Mouse (Mus musculus): ENCODE measurements at regions not wholly inside any gene's neighbourhood (a gene's known extent, or its start where the extent isn't known, plus 50 kb on each side); places are given as distances from the start of the nearest gene placed in this dataset.

DNA sequence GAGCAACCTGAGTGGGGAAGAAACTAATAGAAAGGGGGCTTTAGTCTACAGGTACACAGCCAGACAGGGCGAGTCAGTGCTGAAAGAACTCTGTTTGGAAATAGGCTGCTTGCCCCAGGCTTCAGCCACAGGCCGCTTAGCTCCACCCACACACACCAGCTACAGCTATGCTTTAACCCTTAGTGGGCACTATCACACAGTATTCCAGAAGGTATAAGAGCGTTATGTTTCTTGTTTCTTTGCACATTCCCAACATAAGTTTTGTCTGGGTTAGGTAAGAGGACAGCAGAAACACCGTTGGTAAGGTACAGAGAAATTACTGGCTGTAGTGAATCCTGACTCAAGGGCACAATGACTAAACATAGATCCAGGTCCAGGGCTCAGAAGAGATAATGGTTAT is 165.8 kb downstream of the Spry2 start:
- H3K9me3 ChIP-seq (ENCODE audit: control insufficient read depth, low read length): no peaks in the 10 kb centered on the region
- no peaks in the 10 kb centered on the region for H3K27me3 ChIP-seq (ENCODE audit: control insufficient read depth, insufficient read depth, low read length)
- no peak for ATAC-seq (ENCODE audit: low FRiP score, low read depth)
- H3K4me3 ChIP-seq (replicated peaks; ENCODE audit: low read length): no peak overlapping the region
- no peak for DNase-seq (ENCODE audit: low spot score)
- peaks cover 33% of the 10 kb centered on the region for H3K4me1 ChIP-seq (ENCODE audit: control insufficient read depth, insufficient read depth, low read length)
- 11% methylated on average over 4 of the region's 4 CpGs for WGBS
- no peak for TF ChIP-seq POLR2A (IDR thresholded peaks at IDR 0.05; ENCODE audit: borderline replicate concordance, extremely low read depth, insufficient read depth, insufficient read length)
- no peaks in the 10 kb centered on the region for H3K36me3 ChIP-seq (ENCODE audit: control insufficient read depth, insufficient read depth, low read length)
- H3K9ac ChIP-seq (ENCODE audit: low read depth, low read length, severe bottlenecking): no peak overlapping the region
- H3K4me2 ChIP-seq (replicated peaks; ENCODE audit: low read depth, low read length, severe bottlenecking): no peak overlapping the region
- H3K27ac ChIP-seq (replicated peaks; ENCODE audit: low read depth, low read length): no peak overlapping the region

DNA sequence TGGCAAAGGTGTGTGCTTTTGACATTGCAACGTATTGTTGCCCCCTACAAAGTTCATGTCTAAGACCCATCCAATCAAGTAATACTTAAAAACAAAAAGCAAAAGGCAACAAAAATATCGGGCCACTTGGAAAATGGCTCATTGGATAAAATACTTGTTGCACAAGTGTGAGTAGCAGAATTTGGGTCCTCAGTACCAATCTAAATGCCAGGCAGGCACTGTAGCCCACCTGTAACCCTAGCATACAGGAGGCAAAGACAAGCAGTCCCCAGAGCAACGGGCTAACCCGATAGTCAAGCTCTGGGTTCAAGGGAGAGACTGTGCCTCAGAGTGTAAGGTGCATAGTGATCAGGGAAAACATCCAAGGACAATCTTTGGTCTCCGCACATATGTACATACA is 167.8 kb downstream of the Spry2 start:
- no peak overlapping the region for H3K4me3 ChIP-seq (replicated peaks; ENCODE audit: low read length)
- no peak for ATAC-seq (ENCODE audit: low FRiP score, low read depth)
- no peak overlapping the region for H3K27ac ChIP-seq (replicated peaks; ENCODE audit: low read depth, low read length)
- no peak for TF ChIP-seq POLR2A (IDR thresholded peaks at IDR 0.05; ENCODE audit: borderline replicate concordance, extremely low read depth, insufficient read depth, insufficient read length)
- H3K9ac ChIP-seq (ENCODE audit: low read depth, low read length, severe bottlenecking): no peak overlapping the region
- WGBS: 92% methylated on average over 5 of the region's 5 CpGs
- DNase-seq (ENCODE audit: low spot score): no peak
- H3K4me1 ChIP-seq (ENCODE audit: control insufficient read depth, insufficient read depth, low read length): peaks cover 28% of the 10 kb centered on the region
- no peaks in the 10 kb centered on the region for H3K27me3 ChIP-seq (ENCODE audit: control insufficient read depth, insufficient read depth, low read length)
- no peaks in the 10 kb centered on the region for H3K9me3 ChIP-seq (ENCODE audit: control insufficient read depth, low read length)
- H3K4me2 ChIP-seq (replicated peaks; ENCODE audit: low read depth, low read length, severe bottlenecking): no peak overlapping the region
- no peaks in the 10 kb centered on the region for H3K36me3 ChIP-seq (ENCODE audit: control insufficient read depth, insufficient read depth, low read length)

DNA sequence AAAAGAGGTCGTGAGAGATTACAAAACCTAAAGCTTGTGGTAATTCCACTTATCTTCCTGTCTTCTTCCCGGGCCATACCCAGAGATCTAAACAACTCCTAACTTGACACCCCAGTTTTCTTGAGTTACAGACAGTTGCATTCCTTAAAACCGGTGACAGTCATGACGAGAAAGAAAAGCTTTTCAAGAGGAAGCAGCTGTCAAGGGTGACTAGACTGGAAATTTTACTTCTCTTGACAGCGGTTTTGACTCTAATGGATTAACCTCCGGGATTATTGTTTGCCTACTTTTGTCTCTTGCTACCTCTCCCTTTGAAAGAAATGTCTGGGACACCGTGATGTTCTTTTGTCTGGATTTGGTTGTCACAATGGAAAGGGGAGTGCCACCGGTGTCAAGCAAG is 170.9 kb downstream of the Spry2 start:
- WGBS: 69% methylated on average over 8 of the region's 8 CpGs
- H3K4me3 ChIP-seq (replicated peaks; ENCODE audit: low read length): no peak overlapping the region
- H3K27ac ChIP-seq (replicated peaks; ENCODE audit: low read depth, low read length): no peak overlapping the region
- no peaks in the 10 kb centered on the region for H3K9me3 ChIP-seq (ENCODE audit: control insufficient read depth, low read length)
- no peak overlapping the region for H3K4me2 ChIP-seq (replicated peaks; ENCODE audit: low read depth, low read length, severe bottlenecking)
- DNase-seq (ENCODE audit: low spot score): no peak
- ATAC-seq (ENCODE audit: low FRiP score, low read depth): no peak
- no peaks in the 10 kb centered on the region for H3K36me3 ChIP-seq (ENCODE audit: control insufficient read depth, insufficient read depth, low read length)
- H3K27me3 ChIP-seq (ENCODE audit: control insufficient read depth, insufficient read depth, low read length): no peaks in the 10 kb centered on the region
- TF ChIP-seq POLR2A (IDR thresholded peaks at IDR 0.05; ENCODE audit: borderline replicate concordance, extremely low read depth, insufficient read depth, insufficient read length): no peak
- no peak overlapping the region for H3K9ac ChIP-seq (ENCODE audit: low read depth, low read length, severe bottlenecking)
- H3K4me1 ChIP-seq (ENCODE audit: control insufficient read depth, insufficient read depth, low read length): peaks cover under 1% of the 10 kb centered on the region; the same call in 1 of the 2 replicates

DNA sequence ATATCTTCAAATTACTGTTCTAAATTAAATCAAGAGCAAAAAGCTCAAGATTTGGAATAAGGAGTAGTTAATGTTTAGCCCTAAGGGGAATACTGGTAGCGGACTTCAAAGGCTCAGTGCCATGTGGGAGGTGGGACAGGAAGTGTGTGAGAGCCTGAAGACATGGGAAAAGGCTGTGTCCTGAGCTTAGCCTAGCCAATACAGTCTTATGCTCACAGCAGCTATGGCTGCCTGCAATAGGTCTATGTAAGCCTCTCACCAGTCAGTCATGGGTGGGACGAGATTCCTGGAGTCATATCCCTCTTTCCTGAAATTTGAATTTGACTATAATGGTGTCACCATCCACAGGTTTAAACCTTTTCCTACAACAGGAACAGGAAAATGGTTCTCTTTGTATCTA is 173.7 kb downstream of the Spry2 start:
- Histone ChIP-seq H3K4me2 (replicated peaks; ENCODE audit: low read depth, low read length, severe bottlenecking) (no peak overlapping the region), H3K27ac (replicated peaks; ENCODE audit: low read depth, low read length) (no peak overlapping the region), H3K4me1 (ENCODE audit: control insufficient read depth, insufficient read depth, low read length) (no peaks in the 10 kb centered on the region), H3K9me3 (ENCODE audit: control insufficient read depth, low read length) (no peaks in the 10 kb centered on the region), H3K4me3 (replicated peaks; ENCODE audit: low read length) (no peak overlapping the region), H3K27me3 (ENCODE audit: control insufficient read depth, insufficient read depth, low read length) (no peaks in the 10 kb centered on the region), H3K9ac (ENCODE audit: low read depth, low read length, severe bottlenecking) (no peak overlapping the region), H3K36me3 (ENCODE audit: control insufficient read depth, insufficient read depth, low read length) (no peaks in the 10 kb centered on the region)
- WGBS: 35% methylated on average over 2 of the region's 2 CpGs
- no peak for ATAC-seq (ENCODE audit: low FRiP score, low read depth)
- no peak for TF ChIP-seq POLR2A (IDR thresholded peaks at IDR 0.05; ENCODE audit: borderline replicate concordance, extremely low read depth, insufficient read depth, insufficient read length)
- DNase-seq (ENCODE audit: low spot score): no peak

DNA sequence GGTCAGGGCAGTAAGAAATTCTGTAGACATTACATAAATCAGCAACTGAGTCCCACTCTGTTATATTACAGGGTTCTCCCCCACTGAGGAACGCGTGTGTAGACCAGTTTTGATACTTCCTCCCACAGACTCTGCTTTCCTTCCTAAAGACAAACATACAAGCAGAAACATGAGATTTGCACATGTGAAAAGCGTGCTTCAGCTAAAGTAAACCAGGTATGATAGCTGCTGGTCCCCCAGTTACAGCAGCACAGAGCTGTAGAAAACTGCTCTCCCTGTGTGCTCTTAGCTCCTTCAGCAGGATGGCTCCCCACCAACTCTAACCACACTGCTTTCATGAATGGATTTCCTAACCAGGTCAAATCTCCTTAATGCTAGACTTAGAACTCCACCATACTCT is 175.0 kb downstream of the Spry2 start:
- H3K4me1 ChIP-seq (ENCODE audit: control insufficient read depth, insufficient read depth, low read length): no peaks in the 10 kb centered on the region

More for the DNA sequence above, 175.0 kb downstream of the Spry2 start:
- Histone ChIP-seq H3K36me3 (ENCODE audit: control insufficient read depth, insufficient read depth, low read length) (no peaks in the 10 kb centered on the region), H3K4me3 (replicated peaks; ENCODE audit: low read length) (no peak overlapping the region), H3K9ac (ENCODE audit: low read depth, low read length, severe bottlenecking) (no peak overlapping the region), H3K27me3 (ENCODE audit: control insufficient read depth, insufficient read depth, low read length) (no peaks in the 10 kb centered on the region), H3K27ac (replicated peaks; ENCODE audit: low read depth, low read length) (no peak overlapping the region), H3K9me3 (ENCODE audit: control insufficient read depth, low read length) (no peaks in the 10 kb centered on the region), H3K4me2 (replicated peaks; ENCODE audit: low read depth, low read length, severe bottlenecking) (no peak overlapping the region)
- TF ChIP-seq POLR2A (IDR thresholded peaks at IDR 0.05; ENCODE audit: borderline replicate concordance, extremely low read depth, insufficient read depth, insufficient read length): no peak
- DNase-seq (ENCODE audit: low spot score) (no peak), ATAC-seq (ENCODE audit: low FRiP score, low read depth) (no peak)
- 69% methylated on average over 3 of the region's 3 CpGs for WGBS
